Mouse (Mus musculus) kidney, adult 2 months (tissue): Measurements from ENCODE around the gene Ddx3y.

ENCODE experiments used
- CTCF ChIP-seq: fragments of 200-500 bp; conservative IDR thresholded peaks from 2 replicates; pipeline ENCODE4 v1.5.1; 2011; ENCODE audit warnings: low read depth, mild to moderate bottlenecking, control low read depth, low read length, moderate library complexity, mixed read lengths; ENCODE audit not compliant: insufficient read depth, insufficient read length
- POLR2A ChIP-seq: fragments of 200-500 bp; IDR thresholded peaks from one replicate; pipeline ENCODE4 v1.6.1; 2011; ENCODE audit warnings: low read depth, low read length, control low read depth

GRCm38 (mm10) chrY:1244421-1244820 lies 42.0 kb downstream of the Ddx3y start:
- TF ChIP-seq CTCF (no peak), POLR2A (no peak)
